Mouse (Mus musculus) liver, embryonic 11.5 days (tissue): ENCODE results near the gene Ubc. TPM values are rescaled to one million over a fixed set of nuclear protein-coding genes. Genes with fewer than 3 reads are reported as not detected.
A peak's percentile ranks its signal among the peaks of the same experiment; 100 is the strongest.
"Not testable (repeated sequence)": the region's sequence is repeated elsewhere in the genome, so short reads cannot be mapped to it uniquely, and the experiment has no call there.

Experiments
- ATAC-seq: fragments of 200-750 bp; cut with Nextera tagmentation; replicated peaks from 2 replicates; pipeline ENCODE4 v1.8.0; 2017; ENCODE audit warnings: moderate number of reproducible peaks, mild to moderate bottlenecking, moderate TSS enrichment, moderate library complexity; ENCODE audit not compliant: low FRiP score
- DNase-seq: peaks from one replicate; pipeline ENCODE4 v3.0.0-alpha.2; 2017; ENCODE audit warnings: low spot score
- H3K27ac ChIP-seq: fragments of 300-500 bp; sonication (generic); 2 replicates; pipeline ENCODE4 v1.5.1; 2014; ENCODE audit warnings: mild to moderate bottlenecking, low read depth, low read length, control low read depth
- H3K27me3 ChIP-seq: fragments of 300-500 bp; sonication (generic); replicated peaks from 2 replicates; pipeline ENCODE4 v1.6.1; 2014; ENCODE audit warnings: low read length, mixed read lengths; ENCODE audit not compliant: control insufficient read depth, insufficient read depth
- H3K36me3 ChIP-seq: fragments of 300-500 bp; sonication (generic); 2 replicates; pipeline ENCODE4 v1.6.1; 2014; ENCODE audit warnings: mild to moderate bottlenecking, low read length, moderate library complexity, mixed read lengths; ENCODE audit not compliant: control insufficient read depth, insufficient read depth
- H3K4me1 ChIP-seq: fragments of 300-500 bp; sonication (generic); replicated peaks from 2 replicates; pipeline ENCODE4 v1.6.1; 2014; ENCODE audit warnings: low read length, mixed read lengths; ENCODE audit not compliant: control insufficient read depth, insufficient read depth
- H3K4me2 ChIP-seq: fragments of 300-500 bp; sonication (generic); 2 replicates; pipeline ENCODE4 v1.6.1; 2014; ENCODE audit warnings: mild to moderate bottlenecking, control low read depth, moderate library complexity
- H3K4me3 ChIP-seq: fragments of 300-500 bp; sonication (generic); 2 replicates; pipeline ENCODE4 v1.5.1; 2014; ENCODE audit warnings: low read depth, low read length, control low read depth
- H3K9ac ChIP-seq: fragments of 300-500 bp; sonication (generic); 2 replicates; pipeline ENCODE4 v1.6.1; 2014; ENCODE audit warnings: low read depth, low read length, control low read depth
- H3K9me3 ChIP-seq: fragments of 300-500 bp; sonication (generic); 2 replicates; pipeline ENCODE4 v1.6.1; 2016; ENCODE audit warnings: low read length, inconsistent platforms, mixed read lengths; ENCODE audit not compliant: control insufficient read depth
- WGBS: fragments of 180-500 bp; shearing (Covaris S2); extraction: QIAGEN DNeasy Blood & Tissue Kit; methylation state at CpG from one replicate; pipeline ENCODE4 v1.1.7; 2014; 5-methylcytosine and 5-hydroxymethylcytosine counted together
- polyA plus RNA-seq: library from polyadenylated mRNA; unstranded; fragments of >200 nt; fragmentation: Nextera tagmentation; extraction: Ambion mirVana; gene quantifications from 2 replicates; pipeline ENCODE4 v1.2.1, GENCODE M21; 2014

The Ubc gene
- polyA plus RNA-seq, 1 experiment from 2014 or later, result 772 TPM

DNA sequence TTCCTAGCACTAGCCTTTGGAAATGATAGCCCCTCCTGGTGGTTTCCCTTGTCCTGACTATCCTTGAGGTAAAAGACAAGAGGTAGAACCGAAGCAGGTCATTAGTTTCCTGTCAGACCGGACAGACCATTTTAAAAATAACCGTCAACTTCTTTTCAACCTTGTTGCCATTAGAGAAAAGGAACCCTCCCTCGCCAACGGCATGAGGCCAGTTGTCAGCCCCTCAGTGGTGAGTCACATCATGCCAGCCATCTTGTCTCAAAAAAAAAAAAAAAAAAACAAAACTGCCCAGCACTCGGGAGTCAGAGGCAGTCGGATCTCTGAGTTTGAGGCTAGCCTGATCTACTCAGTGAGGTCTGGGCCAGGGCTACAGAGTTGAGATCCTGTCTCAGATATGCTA lies 10.9 kb upstream of the Ubc start:
- ATAC-seq, result no peak
- Histone ChIP-seq H3K9ac (no peak overlapping the region), H3K4me2 (no peak overlapping the region), H3K4me3 (no peak overlapping the region), H3K9me3 (no peaks in the 10 kb centered on the region), H3K27me3 (no peaks in the 10 kb centered on the region), H3K27ac (no peak overlapping the region), H3K4me1 (peaks cover 3% of the 10 kb centered on the region), H3K36me3 (no peaks in the 10 kb centered on the region)
- DNase-seq, result no peak
- WGBS, result 38% methylated on average over 7 of the region's 7 CpGs

GRCm38 (mm10) chr5:125395008-125395407 lies 5.0 kb upstream of the Ubc start:
- DNase-seq (no peak), ATAC-seq (no peak)
- 70% methylated on average over 3 of the region's 3 CpGs for WGBS
- Histone ChIP-seq H3K4me2 (peak overlapping the region; percentile 68), H3K9me3 (no peaks in the 10 kb centered on the region), H3K4me3 (peak overlapping the region; percentile 44; the same call in 1 of the 2 replicates), H3K27ac (peak overlapping the region; percentile 99), H3K27me3 (no peaks in the 10 kb centered on the region), H3K36me3 (no peaks in the 10 kb centered on the region), H3K4me1 (peaks cover 25% of the 10 kb centered on the region), H3K9ac (no peak overlapping the region)

DNA sequence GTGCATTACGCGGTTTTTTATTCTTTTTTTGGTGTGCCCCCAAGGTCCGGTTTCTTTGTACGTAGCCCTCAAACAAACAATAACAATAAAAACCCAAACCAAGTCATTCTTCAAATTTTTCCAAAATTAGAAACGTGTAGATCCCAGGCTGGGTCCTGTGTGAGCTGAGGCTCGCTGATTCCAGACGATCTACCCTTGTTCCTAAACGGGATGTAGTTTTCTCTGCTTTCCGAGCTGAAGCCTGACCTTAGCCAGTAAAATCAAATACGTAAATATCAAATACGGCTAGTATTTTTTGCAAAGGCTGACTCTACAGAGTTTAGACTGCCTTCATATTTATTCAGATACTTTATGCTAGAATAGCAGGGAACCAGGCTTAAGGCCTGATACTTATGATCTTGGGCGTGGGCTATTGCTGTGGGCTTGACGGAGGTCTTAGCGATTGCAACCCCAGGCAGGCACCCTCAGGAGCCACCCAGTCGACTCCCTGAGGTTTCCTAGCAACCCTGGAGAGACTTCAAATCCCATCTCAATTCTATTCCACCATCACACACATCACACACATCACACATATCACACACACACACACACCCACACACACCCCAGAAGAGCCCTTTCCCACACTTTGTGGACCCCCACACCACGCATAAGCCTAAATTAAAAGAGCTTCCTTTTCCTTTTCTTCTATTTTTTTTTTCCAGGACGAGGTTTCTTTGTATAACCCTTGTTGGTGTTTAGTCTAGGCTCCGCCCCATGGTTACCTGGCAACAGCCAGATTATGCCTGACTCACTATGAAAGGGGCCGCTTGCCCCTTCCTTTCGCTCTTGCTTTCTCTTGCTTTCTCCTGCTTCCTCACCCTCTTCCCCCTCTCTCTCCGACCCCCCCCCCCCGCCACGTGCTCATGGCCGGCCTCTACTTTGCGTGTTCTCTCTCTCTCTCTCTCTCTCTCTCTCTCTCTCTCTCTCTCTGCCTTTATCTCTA lies 3.9 kb upstream of the Ubc start:
- Histone ChIP-seq H3K9ac (peak overlapping the region; percentile 72), H3K4me2 (peak overlapping the region; percentile 68), H3K27ac (peak overlapping the region; percentile 99), H3K4me1 (peaks cover 25% of the 10 kb centered on the region), H3K4me3 (peak overlapping the region; percentile 44), H3K9me3 (no peaks in the 10 kb centered on the region), H3K27me3 (no peaks in the 10 kb centered on the region), H3K36me3 (no peaks in the 10 kb centered on the region)
- 20% methylated on average over 23 of the region's 25 CpGs for WGBS
- DNase-seq, result peak; percentile 71
- peak; percentile 44; the same call in 1 of the 2 replicates for ATAC-seq

GRCm38 (mm10) chr5:125392977-125393621 lies 3.1 kb upstream of the Ubc start:
- ATAC-seq (peak; percentile 92), DNase-seq (peak; percentile 87)
- Histone ChIP-seq H3K4me2 (peak overlapping the region; percentile 68), H3K9ac (peak overlapping the region; percentile 73), H3K4me3 (peak overlapping the region; percentile 44), H3K27me3 (no peaks in the 10 kb centered on the region), H3K9me3 (no peaks in the 10 kb centered on the region), H3K36me3 (peaks cover 5% of the 10 kb centered on the region; the same call in 1 of the 2 replicates), H3K4me1 (peaks cover 31% of the 10 kb centered on the region), H3K27ac (peak overlapping the region; percentile 99)
- WGBS, result under 1% methylated on average over 20 of the region's 20 CpGs

DNA sequence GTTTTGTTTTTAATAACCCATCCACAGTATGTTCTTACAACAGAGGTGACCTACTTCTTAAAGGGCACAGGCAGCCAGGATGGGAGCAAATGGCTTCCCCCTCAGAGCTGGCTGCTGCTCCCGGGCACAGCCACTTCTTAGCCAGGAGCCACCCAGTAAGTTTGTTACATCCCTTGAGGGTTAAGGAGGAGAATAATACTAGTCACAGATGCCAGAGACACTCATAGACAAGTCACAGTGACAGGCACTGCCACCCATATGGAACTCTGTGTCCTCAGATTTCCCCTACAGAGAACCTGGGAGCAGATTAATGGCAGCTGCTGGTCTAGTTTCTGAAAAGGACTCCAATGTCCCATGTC lies 2.6 kb upstream of the Ubc start:
- ATAC-seq, result peak; percentile 14
- H3K36me3 ChIP-seq, result peaks cover 6% of the 10 kb centered on the region; the same call in 1 of the 2 replicates
- H3K4me1 ChIP-seq, result peaks cover 32% of the 10 kb centered on the region
- H3K4me3 ChIP-seq, result peak overlapping the region; percentile 44
- H3K27me3 ChIP-seq, result no peaks in the 10 kb centered on the region
- peak overlapping the region; percentile 73 for H3K9ac ChIP-seq
- H3K4me2 ChIP-seq, result peak overlapping the region; percentile 68
- DNase-seq, result no peak
- WGBS, result 47% methylated on average over 1 of the region's 1 CpGs
- no peaks in the 10 kb centered on the region for H3K9me3 ChIP-seq
- peak overlapping the region; percentile 99 for H3K27ac ChIP-seq

DNA sequence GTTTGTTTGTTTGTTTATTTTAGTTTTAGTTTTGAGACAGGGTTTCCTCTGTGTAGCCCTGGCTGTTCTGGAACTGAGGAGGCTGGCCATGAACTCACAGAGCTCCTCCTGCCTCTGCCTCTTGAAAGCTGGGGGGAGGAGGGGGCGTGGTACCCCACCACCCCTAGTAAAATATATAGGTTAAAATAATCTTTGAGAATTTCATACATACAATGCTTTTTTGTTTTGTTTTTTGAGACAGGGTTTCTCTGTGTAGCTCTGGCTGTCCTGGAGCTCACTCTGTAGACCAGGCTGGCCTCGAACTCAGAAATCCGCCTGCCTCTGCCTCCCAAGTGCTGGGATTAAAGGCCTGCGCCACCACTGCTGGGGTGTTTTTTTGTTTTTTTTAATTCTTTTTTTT lies 2.2 kb upstream of the Ubc start:
- H3K27ac ChIP-seq, result peak overlapping the region; percentile 99; the same call in 1 of the 2 replicates
- not testable (repeated sequence) for H3K9me3 ChIP-seq, H3K4me3 ChIP-seq, DNase-seq, H3K9ac ChIP-seq, ATAC-seq, H3K36me3 ChIP-seq, H3K27me3 ChIP-seq
- H3K4me1 ChIP-seq, result peaks cover 32% of the 10 kb centered on the region
- 97% methylated on average over 4 of the region's 4 CpGs for WGBS
- H3K4me2 ChIP-seq, result peak overlapping the region; percentile 68; the same call in 1 of the 2 replicates

GRCm38 (mm10) chr5:125391609-125392008 lies 1.6 kb upstream of the Ubc start:
- peaks cover 32% of the 10 kb centered on the region for H3K4me1 ChIP-seq
- no peak for ATAC-seq

DNA sequence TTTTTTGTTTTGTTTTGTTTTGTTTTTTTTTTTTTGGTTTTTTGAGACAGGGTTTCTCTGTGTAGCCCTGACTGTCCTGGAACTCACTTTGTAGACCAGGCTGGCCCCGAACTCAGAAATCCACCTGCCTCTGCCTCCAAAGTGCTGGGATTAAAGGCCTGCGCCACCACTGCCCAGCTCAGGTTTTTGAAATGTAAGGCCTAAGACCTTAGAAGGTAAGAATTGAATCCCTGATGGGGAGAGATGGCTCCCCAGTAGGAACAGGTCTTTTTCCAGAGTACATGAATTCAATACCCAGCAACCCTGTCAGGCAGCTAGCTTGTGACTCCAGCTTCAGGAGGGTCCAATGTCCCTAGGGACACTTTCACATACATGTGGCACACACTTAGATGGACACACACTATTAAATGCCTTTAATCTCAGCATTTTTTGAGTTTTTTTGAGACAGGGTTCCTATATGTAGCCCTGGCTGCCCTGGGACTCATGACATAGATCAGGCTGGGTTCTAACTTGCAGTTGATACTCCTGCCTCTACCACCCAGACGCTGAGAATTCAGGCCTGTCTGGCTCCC lies 990 bp upstream of the Ubc start:
- H3K27me3 ChIP-seq, result no peaks in the 10 kb centered on the region
- 93% methylated on average over 3 of the region's 3 CpGs for WGBS
- H3K9ac ChIP-seq, result no peak overlapping the region
- H3K36me3 ChIP-seq, result peaks cover 6% of the 10 kb centered on the region
- no peak for DNase-seq
- H3K9me3 ChIP-seq, result no peaks in the 10 kb centered on the region
- peaks cover 32% of the 10 kb centered on the region for H3K4me1 ChIP-seq
- H3K4me3 ChIP-seq, result no peak overlapping the region
- no peak for ATAC-seq
- peak overlapping the region; percentile 26; the same call in 1 of the 2 replicates for H3K27ac ChIP-seq
- H3K4me2 ChIP-seq, result no peak overlapping the region

More at GRCm38 (mm10) chr5:125391609-125392008, 1.6 kb upstream of the Ubc start:
- H3K9me3 ChIP-seq, result no peaks in the 10 kb centered on the region
- DNase-seq, result no peak
- no peaks in the 10 kb centered on the region for H3K27me3 ChIP-seq
- peaks cover 6% of the 10 kb centered on the region; the same call in 1 of the 2 replicates for H3K36me3 ChIP-seq
- H3K27ac ChIP-seq, result peak overlapping the region; percentile 26
- 80% methylated on average over 5 of the region's 5 CpGs for WGBS
- H3K4me3 ChIP-seq, result no peak overlapping the region
- H3K9ac ChIP-seq, result no peak overlapping the region
- H3K4me2 ChIP-seq, result 0 out of 2 replicates have a peak overlapping the region, but pooled peaks have one; percentile 4
